Mouse (Mus musculus): ENCODE data around the gene Cpa5.

- TF ChIP-seq CTCF (IDR thresholded peaks at IDR 0.05; ENCODE audit: extremely low read depth, insufficient read depth, insufficient read length, insufficient replicate concordance): no peak
- TF ChIP-seq POLR2A (IDR thresholded peaks at IDR 0.05; ENCODE audit: low read depth, low read length): no peak
Observed at GRCm38 (mm10) chr6:30680442-30680841, 69.6 kb downstream of the Cpa5 start.
